Mouse (Mus musculus) myocyte (in vitro differentiated cells): ENCODE data around the gene Gm49354. TPM values are rescaled to one million over a fixed set of nuclear protein-coding genes. Genes with fewer than 3 reads are reported as not detected.

Experiments
- H3K27me3 ChIP-seq: one replicate; pipeline ENCODE4 v1.6.1; 2011; ENCODE audit not compliant: control insufficient read depth, insufficient read depth, insufficient read length
- H3K36me3 ChIP-seq: one replicate; pipeline ENCODE4 v1.6.1; 2011; ENCODE audit not compliant: control insufficient read depth, insufficient read depth
- H3K4me2 ChIP-seq: one replicate; pipeline ENCODE4 v1.6.1; 2011; ENCODE audit warnings: low read depth, control low read depth
- H3K4me3 ChIP-seq: one replicate; pipeline ENCODE4 v1.5.1; 2011; ENCODE audit warnings: mild to moderate bottlenecking, control low read depth, moderate library complexity
- H3K79me2 ChIP-seq: one replicate; pipeline ENCODE4 v1.6.1; 2011; ENCODE audit not compliant: control insufficient read depth, insufficient read depth
- H3ac ChIP-seq: one replicate; pipeline ENCODE4 v1.6.1; 2011; ENCODE audit not compliant: control insufficient read depth, insufficient read length
- CEBPB ChIP-seq: IDR thresholded peaks from 2 replicates; pipeline ENCODE4 v1.6.1; 2011; ENCODE audit warnings: mild to moderate bottlenecking, moderate library complexity; ENCODE audit not compliant: poor library complexity, insufficient read depth, severe bottlenecking
- E2F4 ChIP-seq: IDR thresholded peaks from one replicate; pipeline ENCODE4 v1.6.1; 2011; ENCODE audit warnings: mild to moderate bottlenecking, control low read depth, moderate library complexity; ENCODE audit not compliant: insufficient read depth
- MAX ChIP-seq: IDR thresholded peaks from one replicate; pipeline ENCODE4 v1.6.1; 2011; ENCODE audit warnings: low read depth, mild to moderate bottlenecking, control low read depth
- MYOD1 ChIP-seq, 3 experiments: IDR thresholded peaks; one replicate each; pipeline ENCODE4 v1.6.1; 2011; ENCODE audit warnings: control low read depth in 2 of 3, low read depth in 2 of 3, mild to moderate bottlenecking in 2 of 3, moderate library complexity in 1 of 3; ENCODE audit not compliant: insufficient read length in 2 of 3, control insufficient read depth in 1 of 3
- MYOG ChIP-seq, 3 experiments: IDR thresholded peaks; one replicate each; pipeline ENCODE4 v1.6.1; 2011; ENCODE audit warnings: control low read depth in 2 of 3, low read depth in 2 of 3, mild to moderate bottlenecking in 2 of 3; ENCODE audit not compliant: insufficient read length in 2 of 3, control insufficient read depth in 1 of 3, insufficient read depth in 1 of 3
- POLR2A ChIP-seq: IDR thresholded peaks from one replicate; pipeline ENCODE4 v1.6.1; 2011; ENCODE audit warnings: low read depth, mild to moderate bottlenecking, control low read depth, moderate library complexity; ENCODE audit not compliant: insufficient read length
- POLR2AphosphoS2 ChIP-seq: IDR thresholded peaks from one replicate; pipeline ENCODE4 v1.6.1; 2011; ENCODE audit warnings: low read depth, control low read depth; ENCODE audit not compliant: insufficient read length
- REST ChIP-seq: IDR thresholded peaks from one replicate; pipeline ENCODE4 v1.6.1; 2011; ENCODE audit warnings: mild to moderate bottlenecking, control low read depth, moderate library complexity; ENCODE audit not compliant: insufficient read depth, insufficient read length
- SRF ChIP-seq: IDR thresholded peaks from one replicate; pipeline ENCODE4 v1.6.1; 2011; ENCODE audit warnings: low read depth; ENCODE audit not compliant: control insufficient read depth, insufficient read length
- TCF12 ChIP-seq: IDR thresholded peaks from one replicate; pipeline ENCODE4 v1.6.1; 2011; ENCODE audit warnings: mild to moderate bottlenecking, control low read depth; ENCODE audit not compliant: poor library complexity, insufficient read depth, severe bottlenecking
- TCF3 ChIP-seq: IDR thresholded peaks from one replicate; pipeline ENCODE4 v1.6.1; 2011; ENCODE audit warnings: low read depth, control low read depth; ENCODE audit not compliant: insufficient read length
- USF1 ChIP-seq: IDR thresholded peaks from one replicate; pipeline ENCODE4 v1.6.1; 2011; ENCODE audit warnings: low read depth, mild to moderate bottlenecking, control low read depth, moderate library complexity
- polyA plus RNA-seq: library from polyadenylated mRNA; unstranded; fragments of >200 nt; fragmentation: generic; extraction: Trizol; gene quantifications from one replicate; pipeline ENCODE4 v1.2.1, GENCODE M21; 2012; ENCODE audit warnings: missing spikeins

Gene Gm49354
- polyA plus RNA-seq, 1 experiment = not detected

GRCm38 (mm10) chr13:59775168-59775567 is 6.9 kb downstream of the Gm49354 start:
- Histone ChIP-seq H3K4me2 (no peak overlapping the region), H3K27me3 (no peaks in the 10 kb centered on the region), H3K79me2 (no peaks in the 10 kb centered on the region), H3ac (no peak overlapping the region), H3K36me3 (peaks cover 42% of the 10 kb centered on the region), H3K4me3 (no peak overlapping the region)
- no peak for TF ChIP-seq REST
- TF ChIP-seq POLR2AphosphoS2 = no peak
- TF ChIP-seq TCF12 = no peak
- TF ChIP-seq MYOG (IDR thresholded peaks at IDR 0.05; ENCODE audit: control insufficient read depth in 1 of 3, insufficient read depth in 1 of 3, insufficient read length in 2 of 3, low read depth in 2 of 3) = no peak
- TF ChIP-seq E2F4 = no peak
- TF ChIP-seq POLR2A = no peak
- TF ChIP-seq USF1 = no peak
- TF ChIP-seq CEBPB = no peak
- no peak for TF ChIP-seq MAX
- TF ChIP-seq SRF = no peak
- TF ChIP-seq TCF3 = no peak
- TF ChIP-seq MYOD1 (IDR thresholded peaks at IDR 0.05; ENCODE audit: control insufficient read depth in 1 of 3, insufficient read length in 2 of 3, low read depth in 2 of 3) = no peak

- Histone ChIP-seq H3K4me3 (peak overlapping the region; percentile 95), H3K4me2 (peak overlapping the region; percentile 66)
- TF ChIP-seq MAX (no peak), CEBPB (0 out of 2 replicates have a peak, but pooled peaks have one; percentile 18), SRF (no peak), TCF12 (no peak), REST (no peak), E2F4 (no peak), MYOG (IDR thresholded peaks at IDR 0.05; ENCODE audit: control insufficient read depth in 1 of 3, insufficient read depth in 1 of 3, insufficient read length in 2 of 3, low read depth in 2 of 3) (peak in 2 of 3 experiments; percentile 33 to 57), POLR2AphosphoS2 (peak; percentile 51), MYOD1 (IDR thresholded peaks at IDR 0.05; ENCODE audit: control insufficient read depth in 1 of 3, insufficient read length in 2 of 3, low read depth in 2 of 3) (peak in 2 of 3 experiments; percentile 29 to 66)
Observed at GRCm38 (mm10) chr13:59771257-59771656, 10.8 kb downstream of the Gm49354 start.

GRCm38 (mm10) chr13:59770847-59771246 is 11.2 kb downstream of the Gm49354 start:
- no peaks in the 10 kb centered on the region for H3K27me3 ChIP-seq
- peak overlapping the region; percentile 66 for H3K4me2 ChIP-seq
- TF ChIP-seq TCF3 (no peak), MYOG (IDR thresholded peaks at IDR 0.05; ENCODE audit: control insufficient read depth in 1 of 3, insufficient read depth in 1 of 3, insufficient read length in 2 of 3, low read depth in 2 of 3) (no peak), E2F4 (no peak), MYOD1 (IDR thresholded peaks at IDR 0.05; ENCODE audit: control insufficient read depth in 1 of 3, insufficient read length in 2 of 3, low read depth in 2 of 3) (no peak), MAX (no peak), REST (no peak), USF1 (no peak), POLR2A (no peak), POLR2AphosphoS2 (no peak), TCF12 (no peak), SRF (no peak), CEBPB (no peak)
- peaks cover 27% of the 10 kb centered on the region for H3K36me3 ChIP-seq
- peaks cover 34% of the 10 kb centered on the region for H3K79me2 ChIP-seq
- no peak overlapping the region for H3ac ChIP-seq
- peak overlapping the region; percentile 95 for H3K4me3 ChIP-seq

More at GRCm38 (mm10) chr13:59771257-59771656, 10.8 kb downstream of the Gm49354 start:
- Histone ChIP-seq H3K79me2 (peaks cover 30% of the 10 kb centered on the region), H3K27me3 (no peaks in the 10 kb centered on the region), H3ac (no peak overlapping the region), H3K36me3 (peaks cover 31% of the 10 kb centered on the region)

- TF ChIP-seq MYOD1 (IDR thresholded peaks at IDR 0.05; ENCODE audit: control insufficient read depth in 1 of 3, insufficient read length in 2 of 3, low read depth in 2 of 3) (peak in 2 of 3 experiments; percentile 49 to 75), CEBPB (0 out of 2 replicates have a peak, but pooled peaks have one; percentile 39), TCF12 (no peak), POLR2A (no peak), REST (no peak), E2F4 (no peak), TCF3 (no peak), SRF (no peak), USF1 (no peak), POLR2AphosphoS2 (peak; percentile 62), MAX (no peak), MYOG (IDR thresholded peaks at IDR 0.05; ENCODE audit: control insufficient read depth in 1 of 3, insufficient read depth in 1 of 3, insufficient read length in 2 of 3, low read depth in 2 of 3) (peak in 1 of 3 experiments; percentile 86)
- H3K4me3 ChIP-seq = peak overlapping the region; percentile 95
- peaks cover 20% of the 10 kb centered on the region for H3K36me3 ChIP-seq
- no peaks in the 10 kb centered on the region for H3K27me3 ChIP-seq
- H3K79me2 ChIP-seq = peaks cover 39% of the 10 kb centered on the region
- peak overlapping the region; percentile 66 for H3K4me2 ChIP-seq
- H3ac ChIP-seq = peak overlapping the region; percentile 73
Observed at GRCm38 (mm10) chr13:59770164-59770562, 11.9 kb downstream of the Gm49354 start.
